Mouse (Mus musculus) kidney, embryonic 14.5 days (tissue): ENCODE results near the gene Arl5a. TPM values are rescaled to one million over a fixed set of nuclear protein-coding genes. Genes with fewer than 3 reads are reported as not detected.

ENCODE experiments used
- ATAC-seq: fragments of 200-750 bp; cut with Nextera tagmentation; 2 replicates; pipeline ENCODE4 v1.8.0; 2017; ENCODE audit warnings: moderate number of reproducible peaks, mild to moderate bottlenecking, moderate TSS enrichment, moderate library complexity; ENCODE audit not compliant: low FRiP score, low TSS enrichment
- H3K27ac ChIP-seq: fragments of 300-500 bp; sonication (generic); 2 replicates; pipeline ENCODE4 v1.5.1; 2014; ENCODE audit warnings: low read depth, mild to moderate bottlenecking, low read length, moderate library complexity, mixed read lengths
- H3K27me3 ChIP-seq: fragments of 300-500 bp; sonication (generic); 2 replicates; pipeline ENCODE4 v1.6.1; 2014; ENCODE audit warnings: mild to moderate bottlenecking, low read length; ENCODE audit not compliant: control insufficient read depth, insufficient read depth
- H3K36me3 ChIP-seq: fragments of 300-500 bp; sonication (generic); 2 replicates; pipeline ENCODE4 v1.6.1; 2014; ENCODE audit warnings: low read length, mixed read lengths; ENCODE audit not compliant: control insufficient read depth, insufficient read depth
- H3K4me1 ChIP-seq: fragments of 300-500 bp; sonication (generic); 2 replicates; pipeline ENCODE4 v1.6.1; 2014; ENCODE audit warnings: low read length, mixed read lengths; ENCODE audit not compliant: control insufficient read depth, insufficient read depth
- H3K4me2 ChIP-seq: fragments of 300-500 bp; sonication (generic); replicated peaks from 2 replicates; pipeline ENCODE4 v1.6.1; 2014; ENCODE audit warnings: low read depth, mild to moderate bottlenecking, low read length
- H3K4me3 ChIP-seq: fragments of 300-500 bp; sonication (generic); 2 replicates; pipeline ENCODE4 v1.5.1; 2014; ENCODE audit warnings: mild to moderate bottlenecking, low read length
- H3K9ac ChIP-seq: fragments of 300-500 bp; sonication (generic); 2 replicates; pipeline ENCODE4 v1.6.1; 2014; ENCODE audit warnings: low read depth, mild to moderate bottlenecking, low read length, moderate library complexity
- H3K9me3 ChIP-seq: fragments of 300-500 bp; sonication (generic); 2 replicates; pipeline ENCODE4 v1.6.1; 2016; ENCODE audit warnings: low read length; ENCODE audit not compliant: control insufficient read depth
- WGBS: fragments of 180-500 bp; shearing (Covaris S2); extraction: QIAGEN DNeasy Blood & Tissue Kit; methylation state at CpG from one replicate; pipeline ENCODE4 v1.1.7; 2014; 5-methylcytosine and 5-hydroxymethylcytosine counted together
- polyA plus RNA-seq: library from polyadenylated mRNA; unstranded; fragments of >200 nt; fragmentation: Nextera tagmentation; extraction: Ambion mirVana; gene quantifications from 2 replicates; pipeline ENCODE4 v1.2.1, GENCODE M21; 2014

The Arl5a gene
- polyA plus RNA-seq, 1 experiment from 2014 or later = 70.1 TPM

DNA sequence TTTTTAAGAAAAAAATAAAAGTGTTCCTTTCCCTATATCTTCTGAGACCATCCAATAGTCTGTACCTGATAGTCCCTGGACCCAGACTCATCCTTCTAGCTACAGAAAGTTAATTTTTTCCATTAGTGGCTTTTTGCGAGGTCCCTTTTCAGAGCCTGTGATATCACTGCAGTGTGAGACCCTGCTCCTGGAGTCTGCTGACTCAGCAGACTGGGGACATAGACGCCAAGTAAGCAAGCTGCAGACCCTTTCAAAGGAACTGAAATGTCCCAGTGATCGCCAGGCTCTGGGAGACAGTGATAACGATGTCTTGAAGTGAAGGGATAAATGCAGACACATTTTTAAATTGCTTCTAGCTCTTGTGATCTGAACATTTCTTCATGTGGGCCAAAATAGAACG, 21.9 kb upstream of the Arl5a start:
- H3K36me3 ChIP-seq = no peaks in the 10 kb centered on the region
- no peak overlapping the region for H3K9ac ChIP-seq
- no peak overlapping the region for H3K27ac ChIP-seq
- H3K4me1 ChIP-seq = no peaks in the 10 kb centered on the region
- no peaks in the 10 kb centered on the region for H3K27me3 ChIP-seq
- no peak overlapping the region for H3K4me2 ChIP-seq
- 77% methylated on average over 5 of the region's 5 CpGs for WGBS
- no peak overlapping the region for H3K4me3 ChIP-seq
- no peaks in the 10 kb centered on the region for H3K9me3 ChIP-seq
- no peak for ATAC-seq

DNA sequence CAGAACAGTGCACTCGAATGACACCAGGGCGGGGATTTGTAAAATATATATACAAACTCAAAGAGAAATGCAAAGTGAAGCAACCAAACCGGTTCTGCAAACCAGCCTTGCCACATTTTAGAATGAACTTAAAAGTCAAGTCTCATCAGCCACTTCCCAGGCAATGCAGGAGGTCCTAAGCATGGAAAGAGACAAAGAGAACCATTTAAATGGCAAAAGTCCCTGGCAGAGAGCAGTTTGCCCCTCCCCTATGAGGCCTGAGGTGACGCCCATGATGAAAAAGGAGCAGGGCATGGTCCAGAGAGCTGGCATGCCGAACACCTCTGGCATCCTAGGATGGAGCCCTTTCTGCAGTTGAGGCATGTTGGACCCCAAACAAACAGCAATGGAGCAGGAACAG, 17.4 kb upstream of the Arl5a start:
- H3K4me2 ChIP-seq = no peak overlapping the region
- H3K9me3 ChIP-seq = no peaks in the 10 kb centered on the region
- no peak overlapping the region for H3K9ac ChIP-seq
- no peak overlapping the region for H3K27ac ChIP-seq
- no peak; the same call in 1 of the 2 replicates for ATAC-seq
- H3K4me3 ChIP-seq = no peak overlapping the region
- WGBS = 47% methylated on average over 5 of the region's 5 CpGs
- H3K36me3 ChIP-seq = no peaks in the 10 kb centered on the region
- no peaks in the 10 kb centered on the region for H3K27me3 ChIP-seq
- no peaks in the 10 kb centered on the region for H3K4me1 ChIP-seq

DNA sequence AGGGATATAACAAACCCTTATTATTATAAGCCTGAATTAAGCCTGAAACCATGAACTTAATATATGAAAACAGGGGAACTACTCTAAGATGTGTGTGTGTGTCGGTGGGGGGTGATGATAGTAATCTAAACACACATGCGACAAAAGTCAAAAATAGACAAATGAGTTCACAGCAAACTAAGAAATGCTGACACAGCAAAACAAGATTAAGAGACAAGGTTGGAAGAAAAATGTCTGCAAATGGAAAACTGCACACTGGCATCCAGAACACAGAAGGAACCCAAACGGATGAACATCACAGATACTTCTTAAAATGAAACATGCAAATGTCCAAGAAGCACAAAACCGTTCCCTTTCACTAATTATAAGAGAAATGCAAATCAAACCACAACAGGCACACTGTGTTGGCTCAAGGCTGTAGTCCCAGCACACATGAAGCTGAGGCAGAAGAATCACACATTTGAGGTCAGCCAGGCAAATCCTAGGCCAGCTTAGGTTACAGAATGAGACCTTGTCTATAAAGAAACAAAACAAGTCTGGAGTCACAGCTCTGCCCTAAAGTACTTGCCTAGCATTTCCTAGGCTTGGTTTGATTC, 15.8 kb upstream of the Arl5a start:
- WGBS = 90% methylated on average over 4 of the region's 4 CpGs
- no peaks in the 10 kb centered on the region for H3K4me1 ChIP-seq
- ATAC-seq = no peak
- no peaks in the 10 kb centered on the region for H3K36me3 ChIP-seq
- H3K4me3 ChIP-seq = no peak overlapping the region
- H3K27ac ChIP-seq = no peak overlapping the region
- H3K27me3 ChIP-seq = no peaks in the 10 kb centered on the region
- H3K9ac ChIP-seq = no peak overlapping the region
- H3K4me2 ChIP-seq = no peak overlapping the region
- H3K9me3 ChIP-seq = no peaks in the 10 kb centered on the region

DNA sequence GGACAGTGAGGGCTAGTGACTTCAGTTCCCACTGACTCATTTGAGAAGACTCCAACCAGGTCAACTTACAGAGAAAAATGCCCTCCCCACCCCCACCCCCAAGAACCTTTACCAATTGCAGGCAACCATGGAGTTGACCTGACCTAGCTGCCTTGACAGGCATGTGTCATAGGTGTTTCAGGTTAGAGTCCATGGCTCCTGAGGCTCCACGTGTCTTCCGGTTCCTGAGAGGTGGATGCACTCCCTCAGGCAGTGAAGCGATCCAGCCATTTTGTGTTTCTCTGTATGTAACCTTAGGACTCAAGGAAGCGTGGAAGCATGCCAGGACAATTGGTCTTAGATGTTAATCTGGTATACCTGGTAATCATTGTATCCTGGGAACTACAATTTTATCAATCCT, 13.7 kb upstream of the Arl5a start:
- no peak overlapping the region for H3K9ac ChIP-seq
- WGBS = 85% methylated on average over 4 of the region's 4 CpGs
- no peak overlapping the region for H3K4me2 ChIP-seq
- H3K36me3 ChIP-seq = no peaks in the 10 kb centered on the region
- H3K4me1 ChIP-seq = no peaks in the 10 kb centered on the region
- H3K27ac ChIP-seq = no peak overlapping the region
- no peaks in the 10 kb centered on the region for H3K27me3 ChIP-seq
- no peak overlapping the region for H3K4me3 ChIP-seq
- no peak for ATAC-seq
- H3K9me3 ChIP-seq = no peaks in the 10 kb centered on the region

DNA sequence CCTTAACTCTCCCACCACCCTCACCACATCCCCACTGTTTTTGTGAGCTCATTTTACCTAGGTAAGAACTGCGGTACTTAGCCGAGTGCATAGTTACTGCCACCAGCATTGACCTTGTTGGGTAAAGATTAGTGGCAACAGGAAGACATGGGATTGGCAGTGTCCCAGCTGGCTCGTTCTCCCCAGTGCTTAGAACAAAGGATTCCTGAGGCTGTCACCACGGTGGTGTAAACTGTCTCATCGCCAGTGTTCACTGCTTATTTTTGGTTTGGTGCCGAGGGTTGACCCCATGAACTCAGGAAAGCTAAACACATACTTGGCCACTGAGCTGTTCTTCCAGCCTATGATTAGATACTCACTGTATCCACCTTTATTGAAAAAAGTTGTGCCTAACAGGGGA, 13.3 kb upstream of the Arl5a start:
- no peaks in the 10 kb centered on the region for H3K9me3 ChIP-seq
- H3K4me1 ChIP-seq = no peaks in the 10 kb centered on the region
- H3K4me2 ChIP-seq = no peak overlapping the region
- H3K9ac ChIP-seq = no peak overlapping the region
- no peaks in the 10 kb centered on the region for H3K27me3 ChIP-seq
- no peak for ATAC-seq
- H3K36me3 ChIP-seq = no peaks in the 10 kb centered on the region
- no peak overlapping the region for H3K27ac ChIP-seq
- 59% methylated on average over 6 of the region's 6 CpGs for WGBS
- no peak overlapping the region for H3K4me3 ChIP-seq

DNA sequence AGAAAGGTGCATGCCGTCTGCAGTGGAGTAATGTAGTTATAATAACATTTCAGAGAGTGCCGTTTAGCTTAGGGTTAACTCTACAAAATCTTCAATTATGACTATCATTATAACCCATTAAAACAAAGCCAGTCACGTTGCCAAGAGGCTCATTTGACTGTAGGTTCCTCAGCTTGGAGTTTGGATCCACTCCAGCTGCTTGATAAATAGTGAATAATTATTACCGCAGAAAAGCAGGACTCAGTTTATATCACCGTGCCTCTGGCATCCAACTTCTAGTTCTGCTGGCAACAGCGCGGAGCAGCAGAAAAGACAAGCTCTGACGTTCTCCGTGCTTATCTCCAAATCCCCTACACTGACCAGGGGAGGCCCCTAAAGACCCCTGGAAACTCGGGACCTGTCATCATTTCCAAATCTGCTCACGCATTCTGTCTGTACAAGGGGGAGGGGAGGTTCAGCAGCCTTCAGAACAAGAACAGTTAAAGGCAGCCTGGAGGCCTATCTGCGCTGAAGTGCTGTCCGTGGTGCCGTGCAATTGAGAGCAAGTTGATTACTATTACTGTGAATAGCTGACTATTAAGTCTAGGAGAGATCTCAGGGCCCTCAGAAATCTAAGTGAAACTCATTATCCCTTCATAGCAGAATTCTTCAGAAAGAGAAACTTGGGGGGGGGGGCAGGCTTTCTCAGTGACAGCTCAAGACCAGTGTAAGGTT, 11.4 kb upstream of the Arl5a start:
- Histone ChIP-seq H3K36me3 (no peaks in the 10 kb centered on the region), H3K4me1 (no peaks in the 10 kb centered on the region), H3K4me2 (no peak overlapping the region), H3K9me3 (no peaks in the 10 kb centered on the region), H3K27me3 (no peaks in the 10 kb centered on the region), H3K9ac (no peak overlapping the region), H3K4me3 (no peak overlapping the region), H3K27ac (no peak overlapping the region)
- ATAC-seq = no peak
- 75% methylated on average over 14 of the region's 14 CpGs for WGBS

DNA sequence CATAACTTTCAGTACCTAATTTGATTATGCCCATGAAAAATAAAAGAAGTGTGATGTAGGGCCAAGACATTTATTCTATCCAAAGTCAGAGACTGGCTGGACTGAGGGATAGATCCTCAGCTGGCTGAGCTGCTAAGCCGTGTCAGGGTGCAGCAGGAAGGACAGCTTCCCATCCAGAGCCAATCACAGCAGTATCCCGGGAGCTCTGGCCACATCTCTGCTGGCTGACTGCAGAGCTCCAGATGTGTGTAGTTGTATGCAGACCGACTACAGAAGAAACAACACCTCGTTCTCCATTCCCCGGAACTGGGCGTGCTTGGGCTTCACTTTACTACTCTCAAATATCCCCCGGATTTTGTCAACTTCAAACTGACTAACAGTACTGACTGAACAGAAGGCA, 8.7 kb upstream of the Arl5a start:
- no peak for ATAC-seq
- no peaks in the 10 kb centered on the region for H3K27me3 ChIP-seq
- no peak overlapping the region for H3K4me3 ChIP-seq
- H3K4me2 ChIP-seq = no peak overlapping the region
- H3K9ac ChIP-seq = no peak overlapping the region
- H3K4me1 ChIP-seq = no peaks in the 10 kb centered on the region
- 63% methylated on average over 7 of the region's 7 CpGs for WGBS
- H3K9me3 ChIP-seq = no peaks in the 10 kb centered on the region
- no peak overlapping the region for H3K27ac ChIP-seq
- no peaks in the 10 kb centered on the region for H3K36me3 ChIP-seq

DNA sequence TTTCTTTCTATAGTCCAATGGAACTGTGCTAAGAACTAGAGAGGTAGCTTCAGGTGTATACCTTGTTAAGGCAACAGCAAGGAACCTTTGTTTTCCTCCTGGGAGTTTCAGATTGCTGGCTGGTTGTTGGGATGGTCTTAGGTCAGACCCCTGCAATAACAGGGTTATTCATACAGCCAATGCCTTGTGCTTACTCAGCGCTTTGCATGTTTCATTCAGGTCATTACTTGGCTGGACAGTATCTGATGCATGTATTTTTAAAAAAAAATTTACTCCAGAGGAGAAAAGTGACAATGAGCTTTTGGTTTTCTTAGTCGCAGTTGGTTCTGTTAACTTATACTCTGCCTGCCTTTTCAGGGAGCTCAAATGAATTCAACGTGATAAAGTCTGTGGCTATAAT, 2.7 kb upstream of the Arl5a start:
- H3K9me3 ChIP-seq = no peaks in the 10 kb centered on the region
- H3K9ac ChIP-seq = no peak overlapping the region
- H3K27ac ChIP-seq = no peak overlapping the region
- no peak overlapping the region for H3K4me3 ChIP-seq
- ATAC-seq = no peak
- no peaks in the 10 kb centered on the region for H3K27me3 ChIP-seq
- no peak overlapping the region for H3K4me2 ChIP-seq
- H3K4me1 ChIP-seq = 0 out of 2 replicates have a peak, but pooled peaks cover 10% of the 10 kb centered on the region
- 81% methylated on average over 3 of the region's 3 CpGs for WGBS
- no peaks in the 10 kb centered on the region for H3K36me3 ChIP-seq

DNA sequence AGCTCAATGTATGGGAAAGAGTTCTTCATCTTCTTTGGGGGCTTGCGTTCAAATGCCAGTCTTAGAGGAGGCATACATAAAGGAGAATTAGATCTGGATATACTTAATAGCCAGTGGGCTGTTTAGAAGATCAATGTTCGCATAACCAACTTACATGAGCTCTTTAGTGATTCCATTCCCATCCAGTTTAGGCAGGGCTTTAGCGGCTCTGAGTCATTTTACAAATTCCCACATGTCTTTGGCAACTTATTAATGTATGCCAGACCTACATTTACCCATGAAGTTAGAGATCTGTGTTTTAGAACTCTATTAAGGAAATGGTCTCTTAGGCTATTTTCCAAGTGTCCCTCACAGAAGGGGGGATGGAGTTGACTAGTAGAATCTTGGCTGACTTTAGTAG, 1.3 kb upstream of the Arl5a start:
- no peaks in the 10 kb centered on the region for H3K27me3 ChIP-seq
- no peaks in the 10 kb centered on the region for H3K36me3 ChIP-seq
- no peaks in the 10 kb centered on the region for H3K9me3 ChIP-seq
- H3K27ac ChIP-seq = no peak overlapping the region
- 95% methylated on average over 3 of the region's 3 CpGs for WGBS
- H3K4me2 ChIP-seq = no peak overlapping the region; the same call in 1 of the 2 replicates
- H3K9ac ChIP-seq = no peak overlapping the region
- no peak for ATAC-seq
- peaks cover 20% of the 10 kb centered on the region for H3K4me1 ChIP-seq
- H3K4me3 ChIP-seq = no peak overlapping the region
